Mouse (Mus musculus) liver, postnatal 0 days (tissue): ENCODE results near the gene Meltf. TPM values are rescaled to one million over a fixed set of nuclear protein-coding genes. Genes with fewer than 3 reads are reported as not detected.

Source experiments
- ATAC-seq: fragments of 200-750 bp; cut with Nextera tagmentation; 2 replicates; pipeline ENCODE4 v1.8.0; 2017; ENCODE audit warnings: mild to moderate bottlenecking, moderate library complexity
- DNase-seq: peaks from one replicate; pipeline ENCODE4 v3.0.0-alpha.2; 2016
- H3K27ac ChIP-seq: fragments of 300-500 bp; sonication (generic); 2 replicates; pipeline ENCODE4 v1.5.1; 2014; ENCODE audit warnings: antibody characterized with exemption, moderate library complexity, mild to moderate bottlenecking, low read depth
- H3K27me3 ChIP-seq: fragments of 300-500 bp; sonication (generic); 2 replicates; pipeline ENCODE4 v1.6.1; 2014; ENCODE audit warnings: low read length, control low read depth, mixed read lengths; ENCODE audit not compliant: insufficient read depth
- H3K36me3 ChIP-seq: fragments of 300-500 bp; sonication (generic); replicated peaks from 2 replicates; pipeline ENCODE4 v1.6.1; 2014; ENCODE audit warnings: mild to moderate bottlenecking, control low read depth, low read length, moderate library complexity, mixed read lengths; ENCODE audit not compliant: insufficient read depth
- H3K4me1 ChIP-seq: fragments of 300-500 bp; sonication (generic); 2 replicates; pipeline ENCODE4 v1.6.1; 2014; ENCODE audit warnings: antibody characterized with exemption, mild to moderate bottlenecking, control low read depth; ENCODE audit not compliant: insufficient read depth
- H3K4me2 ChIP-seq: fragments of 300-500 bp; sonication (generic); 2 replicates; pipeline ENCODE4 v1.6.1; 2014; ENCODE audit warnings: low read depth, mild to moderate bottlenecking, low read length, moderate library complexity, mixed read lengths
- H3K4me3 ChIP-seq: fragments of 300-500 bp; sonication (generic); 2 replicates; pipeline ENCODE4 v1.5.1; 2014; ENCODE audit warnings: low read depth, low read length
- H3K9ac ChIP-seq: fragments of 300-500 bp; sonication (generic); replicated peaks from 2 replicates; pipeline ENCODE4 v1.6.1; 2014; ENCODE audit warnings: mild to moderate bottlenecking, moderate library complexity
- H3K9me3 ChIP-seq: fragments of 300-500 bp; sonication (generic); 2 replicates; pipeline ENCODE4 v1.6.1; 2016; ENCODE audit warnings: mild to moderate bottlenecking, control low read depth, low read length, mixed read lengths
- CTCF ChIP-seq: sonication (generic); IDR thresholded peaks from 2 replicates; pipeline ENCODE4 v1.5.1; 2016; ENCODE audit warnings: antibody characterized with exemption, low read depth
- EP300 ChIP-seq: IDR thresholded peaks from 2 replicates; pipeline ENCODE4 v1.6.1; 2016; ENCODE audit warnings: antibody characterized with exemption, low read depth, mild to moderate bottlenecking
- WGBS: fragments of 180-500 bp; shearing (Covaris S2); extraction: QIAGEN DNeasy Blood & Tissue Kit; methylation state at CpG from one replicate; pipeline ENCODE4 v1.1.7; 2014; ENCODE audit not compliant: insufficient replicate concordance; 5-methylcytosine and 5-hydroxymethylcytosine counted together
- polyA plus RNA-seq: library from polyadenylated mRNA; unstranded; fragments of >200 nt; fragmentation: Nextera tagmentation; extraction: Ambion mirVana; gene quantifications from 2 replicates; pipeline ENCODE4 v1.2.1, GENCODE M21; 2015

The Meltf gene
- polyA plus RNA-seq, 1 experiment from 2014 or later = 0.14 TPM

GRCm38 (mm10) chr16:31844246-31844645, 34.4 kb upstream of the Meltf start:
- ATAC-seq (no peak), DNase-seq (no peak)
- no peak overlapping the region for H3K4me3 ChIP-seq
- TF ChIP-seq EP300 = no peak
- no peak for TF ChIP-seq CTCF
- peaks cover 7% of the 10 kb centered on the region for H3K36me3 ChIP-seq
- H3K27me3 ChIP-seq = no peaks in the 10 kb centered on the region
- H3K27ac ChIP-seq = no peak overlapping the region
- no peak overlapping the region for H3K9ac ChIP-seq
- H3K9me3 ChIP-seq = no peaks in the 10 kb centered on the region
- WGBS = 91% methylated on average over 3 of the region's 3 CpGs
- no peak overlapping the region for H3K4me2 ChIP-seq
- H3K4me1 ChIP-seq = no peaks in the 10 kb centered on the region

GRCm38 (mm10) chr16:31846763-31847162, 31.8 kb upstream of the Meltf start:
- Histone ChIP-seq H3K4me2 (no peak overlapping the region), H3K9ac (no peak overlapping the region), H3K9me3 (no peaks in the 10 kb centered on the region), H3K4me3 (no peak overlapping the region), H3K27ac (no peak overlapping the region), H3K4me1 (no peaks in the 10 kb centered on the region), H3K36me3 (peaks cover 7% of the 10 kb centered on the region), H3K27me3 (no peaks in the 10 kb centered on the region)
- no peak for ATAC-seq
- WGBS = 87% methylated on average over 10 of the region's 10 CpGs
- TF ChIP-seq CTCF = no peak
- TF ChIP-seq EP300 = no peak
- DNase-seq = no peak

- Histone ChIP-seq H3K27me3 (no peaks in the 10 kb centered on the region), H3K36me3 (peaks cover 35% of the 10 kb centered on the region), H3K4me1 (no peaks in the 10 kb centered on the region), H3K9me3 (no peaks in the 10 kb centered on the region), H3K4me3 (no peak overlapping the region), H3K4me2 (no peak overlapping the region), H3K27ac (no peak overlapping the region), H3K9ac (no peak overlapping the region)
- no peak for DNase-seq
- TF ChIP-seq EP300 = no peak
- no peak for TF ChIP-seq CTCF
- no peak for ATAC-seq
- WGBS = 84% methylated on average over 5 of the region's 5 CpGs
Observed at GRCm38 (mm10) chr16:31863920-31864319, 14.7 kb upstream of the Meltf start.

GRCm38 (mm10) chr16:31865242-31865641, 13.4 kb upstream of the Meltf start:
- H3K27ac ChIP-seq = no peak overlapping the region
- H3K4me1 ChIP-seq = no peaks in the 10 kb centered on the region
- H3K36me3 ChIP-seq = peaks cover 38% of the 10 kb centered on the region
- H3K4me3 ChIP-seq = no peak overlapping the region
- ATAC-seq = no peak
- H3K9ac ChIP-seq = no peak overlapping the region
- DNase-seq = no peak
- H3K9me3 ChIP-seq = no peaks in the 10 kb centered on the region
- TF ChIP-seq EP300 (no peak), CTCF (no peak)
- no peaks in the 10 kb centered on the region for H3K27me3 ChIP-seq
- WGBS = 92% methylated on average over 3 of the region's 3 CpGs
- H3K4me2 ChIP-seq = no peak overlapping the region

GRCm38 (mm10) chr16:31866911-31867310, 11.7 kb upstream of the Meltf start:
- WGBS = 78% methylated on average over 3 of the region's 3 CpGs
- ATAC-seq (no peak), DNase-seq (no peak)
- Histone ChIP-seq H3K27me3 (no peaks in the 10 kb centered on the region), H3K4me2 (no peak overlapping the region), H3K36me3 (peaks cover 37% of the 10 kb centered on the region), H3K4me3 (no peak overlapping the region), H3K9ac (no peak overlapping the region), H3K9me3 (no peaks in the 10 kb centered on the region), H3K4me1 (no peaks in the 10 kb centered on the region), H3K27ac (no peak overlapping the region)
- TF ChIP-seq EP300 (no peak), CTCF (no peak)

GRCm38 (mm10) chr16:31867736-31868135, 10.9 kb upstream of the Meltf start:
- H3K36me3 ChIP-seq = peaks cover 36% of the 10 kb centered on the region
- H3K9ac ChIP-seq = no peak overlapping the region
- H3K4me2 ChIP-seq = no peak overlapping the region
- no peaks in the 10 kb centered on the region for H3K9me3 ChIP-seq
- 73% methylated on average over 4 of the region's 4 CpGs for WGBS
- no peaks in the 10 kb centered on the region for H3K4me1 ChIP-seq
- TF ChIP-seq EP300 (no peak), CTCF (no peak)
- no peak overlapping the region for H3K27ac ChIP-seq
- H3K4me3 ChIP-seq = no peak overlapping the region
- DNase-seq (no peak), ATAC-seq (no peak)
- H3K27me3 ChIP-seq = no peaks in the 10 kb centered on the region

- Histone ChIP-seq H3K27ac (no peak overlapping the region), H3K4me1 (no peaks in the 10 kb centered on the region), H3K4me3 (no peak overlapping the region), H3K9me3 (no peaks in the 10 kb centered on the region), H3K4me2 (no peak overlapping the region), H3K27me3 (no peaks in the 10 kb centered on the region), H3K36me3 (peaks cover 18% of the 10 kb centered on the region), H3K9ac (no peak overlapping the region)
- no peak for TF ChIP-seq CTCF
- no peak for TF ChIP-seq EP300
- DNase-seq = no peak
- WGBS = 90% methylated on average over 8 of the region's 8 CpGs
- ATAC-seq = no peak
Observed at GRCm38 (mm10) chr16:31873721-31874120, 4.9 kb upstream of the Meltf start.
